Mouse (Mus musculus) kidney, embryonic 15.5 days (tissue): Measurements from ENCODE around the gene Arl15. TPM values are rescaled to one million over a fixed set of nuclear protein-coding genes. Genes with fewer than 3 reads are reported as not detected.
A peak's percentile ranks its signal among the peaks of the same experiment; 100 is the strongest.

ENCODE experiments used
- ATAC-seq: fragments of 200-750 bp; cut with Nextera tagmentation; replicated peaks from 2 replicates; pipeline ENCODE4 v1.8.0; 2017; ENCODE audit warnings: moderate TSS enrichment; ENCODE audit not compliant: low FRiP score
- H3K27ac ChIP-seq: fragments of 300-500 bp; sonication (generic); 2 replicates; pipeline ENCODE4 v1.5.1; 2015; ENCODE audit warnings: mild to moderate bottlenecking, inconsistent platforms
- H3K27me3 ChIP-seq: fragments of 300-500 bp; sonication (generic); 2 replicates; pipeline ENCODE4 v1.6.1; 2015; ENCODE audit warnings: inconsistent platforms
- H3K36me3 ChIP-seq: fragments of 300-500 bp; sonication (generic); 2 replicates; pipeline ENCODE4 v1.6.1; 2015; ENCODE audit warnings: inconsistent platforms
- H3K4me1 ChIP-seq: fragments of 300-500 bp; sonication (generic); 2 replicates; pipeline ENCODE4 v1.6.1; 2015; ENCODE audit warnings: inconsistent platforms
- H3K4me2 ChIP-seq: fragments of 300-500 bp; sonication (generic); 2 replicates; pipeline ENCODE4 v1.6.1; 2015; ENCODE audit warnings: moderate library complexity, mild to moderate bottlenecking, inconsistent platforms
- H3K4me3 ChIP-seq: fragments of 300-500 bp; sonication (generic); replicated peaks from 2 replicates; pipeline ENCODE4 v1.5.1; 2015; ENCODE audit warnings: mild to moderate bottlenecking, inconsistent platforms
- H3K9ac ChIP-seq: fragments of 300-500 bp; sonication (generic); 2 replicates; pipeline ENCODE4 v1.6.1; 2015; ENCODE audit warnings: mild to moderate bottlenecking, inconsistent platforms
- H3K9me3 ChIP-seq: fragments of 300-500 bp; sonication (generic); replicated peaks from 2 replicates; pipeline ENCODE4 v1.6.1; 2016; ENCODE audit warnings: inconsistent platforms
- WGBS: fragments of 180-500 bp; shearing (Covaris S2); methylation state at CpG from one replicate; pipeline ENCODE4 v1.1.7; 2015; ENCODE audit warnings: mixed read lengths; 5-methylcytosine and 5-hydroxymethylcytosine counted together
- polyA plus RNA-seq: library from polyadenylated mRNA; unstranded; fragments of >200 nt; fragmentation: Nextera tagmentation; extraction: Ambion mirVana; gene quantifications from 2 replicates; pipeline ENCODE4 v1.2.1, GENCODE M21; 2015

The Arl15 gene
- polyA plus RNA-seq, 1 experiment from 2014 or later, result 14.1 TPM

GRCm38 (mm10) chr13:113986864-113987562, 192.7 kb downstream of the Arl15 start:
- 90% methylated on average over 13 of the region's 13 CpGs for WGBS
- Histone ChIP-seq H3K27me3 (no peaks in the 10 kb centered on the region), H3K4me1 (peaks cover 4% of the 10 kb centered on the region; the same call in 1 of the 2 replicates), H3K27ac (no peak overlapping the region), H3K9ac (no peak overlapping the region), H3K36me3 (no peaks in the 10 kb centered on the region), H3K9me3 (no peaks in the 10 kb centered on the region), H3K4me3 (no peak overlapping the region), H3K4me2 (no peak overlapping the region)
- no peak for ATAC-seq

GRCm38 (mm10) chr13:113990247-113990646, 195.9 kb downstream of the Arl15 start:
- H3K36me3 ChIP-seq, result no peaks in the 10 kb centered on the region
- H3K9ac ChIP-seq, result no peak overlapping the region
- WGBS, result 58% methylated on average over 3 of the region's 3 CpGs
- no peaks in the 10 kb centered on the region for H3K9me3 ChIP-seq
- no peaks in the 10 kb centered on the region for H3K27me3 ChIP-seq
- no peak overlapping the region for H3K27ac ChIP-seq
- H3K4me1 ChIP-seq, result no peaks in the 10 kb centered on the region
- no peak overlapping the region for H3K4me2 ChIP-seq
- H3K4me3 ChIP-seq, result no peak overlapping the region
- ATAC-seq, result 0 out of 2 replicates have a peak, but pooled peaks have one; percentile 35

- no peaks in the 10 kb centered on the region for H3K27me3 ChIP-seq
- no peaks in the 10 kb centered on the region for H3K4me1 ChIP-seq
- no peak for ATAC-seq
- WGBS, result 54% methylated on average over 10 of the region's 10 CpGs
- no peaks in the 10 kb centered on the region for H3K36me3 ChIP-seq
- H3K9ac ChIP-seq, result no peak overlapping the region
- H3K9me3 ChIP-seq, result no peaks in the 10 kb centered on the region
- H3K4me3 ChIP-seq, result no peak overlapping the region
- no peak overlapping the region for H3K4me2 ChIP-seq
- no peak overlapping the region for H3K27ac ChIP-seq
Observed at GRCm38 (mm10) chr13:113990701-113991100, 196.4 kb downstream of the Arl15 start.

DNA sequence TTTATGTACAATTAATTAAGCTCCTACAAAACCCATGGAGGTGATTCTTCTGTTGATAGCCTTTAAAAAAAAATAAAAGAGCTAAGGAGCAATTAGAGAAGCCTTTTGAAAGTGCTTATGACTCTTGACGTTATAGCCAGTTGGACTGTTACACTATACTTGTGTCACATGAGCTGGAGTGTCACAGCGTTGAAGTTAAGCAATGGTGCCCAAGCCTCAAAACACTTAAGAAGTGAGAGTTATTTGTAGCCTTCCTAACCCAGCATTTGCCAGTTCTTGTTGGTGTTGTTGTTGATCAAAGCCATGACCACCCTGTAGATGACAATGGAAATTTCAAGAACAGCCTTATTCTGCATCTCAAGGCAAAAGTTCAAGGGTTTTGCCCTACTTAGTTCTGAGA, 198.8 kb downstream of the Arl15 start:
- no peaks in the 10 kb centered on the region for H3K4me1 ChIP-seq
- H3K9ac ChIP-seq, result no peak overlapping the region
- no peak overlapping the region for H3K4me2 ChIP-seq
- no peaks in the 10 kb centered on the region for H3K27me3 ChIP-seq
- H3K36me3 ChIP-seq, result no peaks in the 10 kb centered on the region
- WGBS, result 81% methylated on average over 2 of the region's 2 CpGs
- no peak overlapping the region for H3K4me3 ChIP-seq
- no peaks in the 10 kb centered on the region for H3K9me3 ChIP-seq
- no peak overlapping the region for H3K27ac ChIP-seq
- no peak for ATAC-seq

DNA sequence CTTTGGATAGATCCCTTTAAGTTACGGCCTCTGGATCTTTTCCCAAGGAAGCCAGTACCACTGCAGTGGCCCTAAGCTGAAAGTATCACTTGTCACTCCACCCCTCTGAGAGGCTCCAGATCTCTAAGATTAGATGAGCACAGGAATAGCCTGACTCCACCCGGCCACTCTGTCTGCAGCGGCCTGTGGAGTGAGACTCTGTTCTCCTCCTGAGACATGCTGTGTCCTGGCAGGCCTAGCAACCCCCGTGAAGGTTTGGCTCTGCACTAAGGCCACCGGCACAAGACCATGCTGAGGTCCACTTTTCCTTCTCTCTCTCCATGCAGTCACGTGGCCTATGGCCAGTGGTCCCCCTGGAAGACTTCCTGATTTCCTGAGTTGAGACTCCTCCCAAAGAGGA, 200.3 kb downstream of the Arl15 start:
- H3K9me3 ChIP-seq, result no peaks in the 10 kb centered on the region
- H3K9ac ChIP-seq, result no peak overlapping the region
- no peak overlapping the region for H3K27ac ChIP-seq
- H3K27me3 ChIP-seq, result no peaks in the 10 kb centered on the region
- no peaks in the 10 kb centered on the region for H3K4me1 ChIP-seq
- no peaks in the 10 kb centered on the region for H3K36me3 ChIP-seq
- ATAC-seq, result no peak
- WGBS, result 79% methylated on average over 6 of the region's 6 CpGs
- H3K4me3 ChIP-seq, result no peak overlapping the region
- H3K4me2 ChIP-seq, result no peak overlapping the region

DNA sequence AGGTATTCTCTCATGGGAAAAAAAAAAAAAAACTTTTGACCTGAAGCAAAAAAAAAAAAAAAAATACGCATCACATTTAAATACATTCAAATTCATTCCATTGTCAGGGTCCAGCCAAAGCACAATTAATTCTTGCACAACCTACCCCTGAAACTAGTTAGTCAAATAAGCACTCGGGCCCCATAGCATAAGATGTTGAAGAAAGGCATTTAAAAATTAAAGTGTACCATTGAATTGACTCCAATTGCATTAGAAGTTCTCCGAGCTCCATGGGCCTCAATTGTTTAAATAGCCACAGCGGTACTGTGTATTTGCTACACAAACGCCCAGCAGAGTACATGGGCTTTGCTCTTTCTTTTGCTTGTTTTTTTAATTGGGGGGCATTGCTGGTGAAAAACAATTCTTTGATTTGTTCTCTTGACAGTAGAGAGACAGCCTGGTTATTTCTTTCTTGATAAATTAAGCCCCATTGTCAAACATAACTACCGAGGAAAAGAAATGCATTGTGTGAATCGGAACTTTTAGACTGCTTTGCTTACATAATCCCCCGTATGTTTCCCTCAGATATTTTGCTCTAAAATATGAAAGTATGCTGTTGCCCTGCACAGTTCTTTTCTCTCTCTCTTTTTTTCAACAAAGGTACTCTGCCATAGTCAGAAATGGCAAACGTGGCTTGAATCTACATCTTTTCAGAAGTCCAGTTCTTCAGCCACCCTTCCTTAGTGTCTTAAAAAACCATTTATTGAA, 201.4 kb downstream of the Arl15 start:
- H3K9ac ChIP-seq, result no peak overlapping the region
- H3K4me3 ChIP-seq, result no peak overlapping the region
- H3K4me1 ChIP-seq, result no peaks in the 10 kb centered on the region
- no peak for ATAC-seq
- no peaks in the 10 kb centered on the region for H3K9me3 ChIP-seq
- H3K4me2 ChIP-seq, result no peak overlapping the region
- H3K36me3 ChIP-seq, result no peaks in the 10 kb centered on the region
- 85% methylated on average over 9 of the region's 9 CpGs for WGBS
- H3K27ac ChIP-seq, result no peak overlapping the region
- H3K27me3 ChIP-seq, result no peaks in the 10 kb centered on the region

- Histone ChIP-seq H3K27ac (no peak overlapping the region), H3K27me3 (no peaks in the 10 kb centered on the region), H3K4me3 (no peak overlapping the region), H3K36me3 (no peaks in the 10 kb centered on the region), H3K4me1 (no peaks in the 10 kb centered on the region), H3K9me3 (no peaks in the 10 kb centered on the region), H3K9ac (no peak overlapping the region), H3K4me2 (no peak overlapping the region)
- WGBS, result 92% methylated on average over 12 of the region's 12 CpGs
- ATAC-seq, result no peak
Observed at GRCm38 (mm10) chr13:113998811-113999210, 204.5 kb downstream of the Arl15 start.

- ATAC-seq, result no peak
- no peaks in the 10 kb centered on the region for H3K4me1 ChIP-seq
- H3K27me3 ChIP-seq, result no peaks in the 10 kb centered on the region
- 89% methylated on average over 10 of the region's 10 CpGs for WGBS
- H3K4me3 ChIP-seq, result no peak overlapping the region
- no peak overlapping the region for H3K27ac ChIP-seq
- H3K4me2 ChIP-seq, result no peak overlapping the region
- no peaks in the 10 kb centered on the region for H3K36me3 ChIP-seq
- H3K9ac ChIP-seq, result no peak overlapping the region
- H3K9me3 ChIP-seq, result no peaks in the 10 kb centered on the region
Observed at GRCm38 (mm10) chr13:114003463-114003862, 209.2 kb downstream of the Arl15 start.

DNA sequence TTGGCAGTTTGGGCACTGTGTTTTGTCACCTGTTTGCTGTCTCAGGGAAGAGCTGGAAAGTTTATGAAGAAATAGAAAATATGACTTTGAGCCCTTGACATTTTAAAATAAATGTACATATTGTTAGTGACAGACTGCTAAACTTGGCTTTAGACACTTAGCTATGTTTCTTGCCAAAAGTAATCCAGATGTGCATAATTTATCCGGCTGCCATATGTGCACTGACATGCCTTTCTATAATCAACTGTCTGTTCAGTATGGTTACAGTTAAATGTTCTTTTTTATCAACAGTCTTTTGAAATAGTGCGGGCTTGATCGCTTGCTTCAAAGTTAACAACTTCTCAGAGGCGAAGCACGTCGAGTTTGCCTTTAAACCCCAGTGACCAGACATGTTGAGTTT, 209.9 kb downstream of the Arl15 start:
- Histone ChIP-seq H3K27me3 (no peaks in the 10 kb centered on the region), H3K4me1 (no peaks in the 10 kb centered on the region), H3K9me3 (no peaks in the 10 kb centered on the region), H3K36me3 (no peaks in the 10 kb centered on the region), H3K27ac (no peak overlapping the region), H3K4me2 (no peak overlapping the region), H3K4me3 (no peak overlapping the region), H3K9ac (no peak overlapping the region)
- WGBS, result 72% methylated on average over 6 of the region's 6 CpGs
- no peak for ATAC-seq

DNA sequence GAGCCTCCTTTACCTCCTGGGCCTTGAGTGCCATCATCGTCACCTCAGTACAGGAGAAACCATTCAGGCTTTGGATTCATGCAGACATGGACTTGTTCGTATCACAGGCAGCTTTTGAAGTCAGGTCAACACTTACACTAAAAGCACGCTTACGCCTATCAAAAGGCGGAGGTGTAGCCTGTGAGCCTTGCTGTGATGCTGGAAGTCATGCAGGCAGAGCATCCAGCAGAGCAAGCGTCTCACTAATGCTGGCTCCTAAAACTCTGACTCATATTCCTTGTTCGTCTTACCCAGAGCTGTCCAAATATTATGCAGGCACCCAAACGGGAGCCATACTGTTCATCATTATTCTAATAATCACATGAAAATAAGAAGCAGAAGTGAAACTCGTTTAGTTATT, 215.5 kb downstream of the Arl15 start:
- Histone ChIP-seq H3K9me3 (no peaks in the 10 kb centered on the region), H3K4me1 (no peaks in the 10 kb centered on the region), H3K9ac (no peak overlapping the region), H3K27me3 (no peaks in the 10 kb centered on the region), H3K4me3 (no peak overlapping the region), H3K36me3 (no peaks in the 10 kb centered on the region), H3K4me2 (no peak overlapping the region), H3K27ac (no peak overlapping the region)
- WGBS, result 87% methylated on average over 9 of the region's 9 CpGs
- ATAC-seq, result no peak

DNA sequence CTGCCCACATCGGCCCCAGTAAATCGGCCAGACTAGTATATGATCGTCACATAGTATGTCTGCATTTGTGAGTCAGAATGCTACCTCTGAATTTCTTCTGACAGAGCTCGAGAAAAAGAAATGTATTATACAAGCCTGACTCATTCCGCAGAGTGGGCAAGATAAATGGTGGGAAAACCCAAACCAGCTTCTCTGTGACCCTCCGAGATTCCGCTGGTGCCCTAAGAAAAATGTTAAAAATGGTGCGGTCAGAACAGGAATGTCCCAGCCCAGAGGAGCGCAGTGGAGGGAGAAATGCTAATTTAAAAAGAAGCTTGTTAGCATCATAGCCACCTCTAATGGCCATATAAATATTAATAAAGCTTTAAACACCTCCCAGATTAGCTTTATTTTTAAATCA, 216.2 kb downstream of the Arl15 start:
- Histone ChIP-seq H3K27ac (no peak overlapping the region), H3K27me3 (no peaks in the 10 kb centered on the region), H3K4me2 (no peak overlapping the region), H3K9ac (no peak overlapping the region), H3K9me3 (no peaks in the 10 kb centered on the region), H3K36me3 (no peaks in the 10 kb centered on the region), H3K4me1 (no peaks in the 10 kb centered on the region), H3K4me3 (no peak overlapping the region)
- 89% methylated on average over 9 of the region's 9 CpGs for WGBS
- ATAC-seq, result no peak

- H3K9ac ChIP-seq, result no peak overlapping the region
- 71% methylated on average over 12 of the region's 12 CpGs for WGBS
- no peaks in the 10 kb centered on the region for H3K36me3 ChIP-seq
- no peak overlapping the region for H3K27ac ChIP-seq
- H3K4me1 ChIP-seq, result no peaks in the 10 kb centered on the region
- no peak for ATAC-seq
- no peak overlapping the region for H3K4me2 ChIP-seq
- H3K4me3 ChIP-seq, result no peak overlapping the region
- no peaks in the 10 kb centered on the region for H3K9me3 ChIP-seq
- no peaks in the 10 kb centered on the region for H3K27me3 ChIP-seq
Observed at GRCm38 (mm10) chr13:114011019-114011418, 216.7 kb downstream of the Arl15 start.
